Mouse (Mus musculus): Measurements from ENCODE around the gene Ksr2. TPM values are rescaled to one million over a fixed set of nuclear protein-coding genes. Genes with fewer than 3 reads are reported as not detected.

Gene Ksr2
- total and polyA plus RNA-seq, 3 experiments, result 0.36 to 1.3 (median 1.2) TPM

- TF ChIP-seq JUN (IDR thresholded peaks at IDR 0.05; ENCODE audit: insufficient read depth, low read depth, low read length) (peak; percentile 50), MEF2A (IDR thresholded peaks at IDR 0.05; ENCODE audit: borderline replicate concordance, low read depth, low read length) (peak; percentile 99), TBP (conservative IDR thresholded peaks at IDR 0.05; ENCODE audit: low read depth, low read length) (peak; percentile 82), CHD1 (IDR thresholded peaks at IDR 0.05; ENCODE audit: low read depth, low read length) (peak; percentile 69; the same call in 1 of the 2 replicates), MYC (IDR thresholded peaks at IDR 0.05; ENCODE audit: low read depth, low read length) (peak; percentile 75; the same call in 1 of the 2 replicates), POLR2AphosphoS2 (IDR thresholded peaks at IDR 0.05; ENCODE audit: low read depth, low read length) (peak; percentile 40; the same call in 1 of the 2 replicates), PAX5 (IDR thresholded peaks at IDR 0.05; ENCODE audit: low read length) (no peak), EP300 (IDR thresholded peaks at IDR 0.05; ENCODE audit: low read length) (peak; percentile 91), POLR2A (IDR thresholded peaks at IDR 0.05; ENCODE audit: low read depth, low read length) (peak; percentile 49), MAFK (IDR thresholded peaks at IDR 0.05; ENCODE audit: insufficient replicate concordance, low read length) (no peak; the same call in none of the 2 replicates), RAD21 (IDR thresholded peaks at IDR 0.05; ENCODE audit: low read depth, low read length) (no peak; the same call in none of the 2 replicates), MXI1 (IDR thresholded peaks at IDR 0.05; ENCODE audit: low read depth, low read length) (peak; percentile 76; the same call in 1 of the 2 replicates), RCOR1 (conservative IDR thresholded peaks at IDR 0.05; ENCODE audit: low read depth, low read length) (no peak; the same call in 1 of the 2 replicates), BHLHE40 (IDR thresholded peaks at IDR 0.05; ENCODE audit: low read depth, low read length) (peak; percentile 83), SIN3A (IDR thresholded peaks at IDR 0.05; ENCODE audit: low read length) (peak; percentile 83), IRF4 (IDR thresholded peaks at IDR 0.05; ENCODE audit: low read depth, low read length) (peak; percentile 80), HCFC1 (IDR thresholded peaks at IDR 0.05; ENCODE audit: low read depth, low read length) (peak; percentile 42; the same call in 1 of the 2 replicates), E2F4 (IDR thresholded peaks at IDR 0.05; ENCODE audit: insufficient replicate concordance, low read depth, low read length) (no peak), TCF12 (IDR thresholded peaks at IDR 0.05; ENCODE audit: low read depth, low read length) (peak; percentile 68; the same call in 1 of the 2 replicates), KAT2A (IDR thresholded peaks at IDR 0.05; ENCODE audit: insufficient replicate concordance, low read length) (0 out of 2 replicates have a peak, but pooled peaks have one; percentile 47)
Observed at GRCm38 (mm10) chr5:117481586-117481985, 67.8 kb downstream of the Ksr2 start (continued).

- no peaks in the 10 kb centered on the region for H3K27me3 ChIP-seq (replicated peaks)
- no peaks in the 10 kb centered on the region for H3K36me3 ChIP-seq (replicated peaks in 1 of 2; ENCODE audit: control insufficient read depth in 1 of 2, insufficient read depth in 1 of 2, low read length in 1 of 2)
- H3K9me3 ChIP-seq (replicated peaks; ENCODE audit: low read length), result no peaks in the 10 kb centered on the region
- H3K9ac ChIP-seq (ENCODE audit: insufficient read depth, low read depth), result peak overlapping the region; percentile 34; the same call in 1 of the 2 replicates
- peaks cover 35 to 88% of the 10 kb centered on the region in 2 experiments for H3K4me1 ChIP-seq (ENCODE audit: control insufficient read depth in 1 of 2, insufficient read depth in 2 of 2)
- no peak for DNase-seq (ENCODE audit: extremely low read depth)
- in situ Hi-C loops (cut with MboI; ENCODE audit: low pct_ligation_motif_present, low pct_unique_long_range_greater_than_20kb, low sequenced_read_pairs) (loop anchor here (10.0 kb wide), 1 partner anchor 97 kb away; the partner anchor contains the start of gene Rfc5), dilution Hi-C loops (cut with MboI; ENCODE audit: extremely low pct_ligation_motif_present, extremely low pct_unique_long_range_greater_than_20kb, low sequenced_read_pairs) (no loop called here)
- peak overlapping the region; percentile 45 for H3K4me2 ChIP-seq (ENCODE audit: insufficient read depth, low read depth, poor library complexity, severe bottlenecking)
- TF ChIP-seq RCOR1 (conservative IDR thresholded peaks at IDR 0.05; ENCODE audit: low read depth, low read length) (0 out of 2 replicates have a peak, but pooled peaks have one; percentile 10), ETS1 (conservative IDR thresholded peaks at IDR 0.05; ENCODE audit: low read depth, low read length) (no peak), RAD21 (IDR thresholded peaks at IDR 0.05; ENCODE audit: low read depth, low read length) (no peak), TCF12 (IDR thresholded peaks at IDR 0.05; ENCODE audit: low read depth, low read length) (no peak), HCFC1 (IDR thresholded peaks at IDR 0.05; ENCODE audit: low read depth, low read length) (no peak), UBTF (IDR thresholded peaks at IDR 0.05; ENCODE audit: low read depth, low read length) (no peak), TBP (conservative IDR thresholded peaks at IDR 0.05; ENCODE audit: low read depth, low read length) (no peak), NELFE (IDR thresholded peaks at IDR 0.05; ENCODE audit: low read depth, low read length) (peak; percentile 38), KAT2A (IDR thresholded peaks at IDR 0.05; ENCODE audit: insufficient replicate concordance, low read length) (0 out of 2 replicates have a peak, but pooled peaks have one; percentile 5), MYC (IDR thresholded peaks at IDR 0.05; ENCODE audit: low read depth, low read length) (peak; percentile 7; the same call in 1 of the 2 replicates), USF1 (IDR thresholded peaks at IDR 0.05; ENCODE audit: low read depth, low read length) (no peak), ZKSCAN1 (IDR thresholded peaks at IDR 0.05; ENCODE audit: borderline replicate concordance, low read depth, low read length) (no peak), CHD2 (IDR thresholded peaks at IDR 0.05; ENCODE audit: low read length) (peak; percentile 61), MXI1 (IDR thresholded peaks at IDR 0.05; ENCODE audit: low read depth, low read length) (0 out of 2 replicates have a peak, but pooled peaks have one; percentile 15), JUND (conservative IDR thresholded peaks at IDR 0.05; ENCODE audit: low read depth, low read length) (no peak), EP300 (IDR thresholded peaks at IDR 0.05; ENCODE audit: low read length) (no peak), ELF1 (IDR thresholded peaks at IDR 0.05; ENCODE audit: low read depth, low read length) (no peak), POLR2A (IDR thresholded peaks at IDR 0.05; ENCODE audit: low read depth, low read length) (no peak), IRF4 (IDR thresholded peaks at IDR 0.05; ENCODE audit: low read depth, low read length) (no peak), MAX (IDR thresholded peaks at IDR 0.05; ENCODE audit: low read length) (no peak), ZMIZ1 (IDR thresholded peaks at IDR 0.05; ENCODE audit: low read depth, low read length) (no peak)
- H3K27ac ChIP-seq (ENCODE audit: insufficient read depth, low read depth), result peak overlapping the region; percentile 98
- H3K4me3 ChIP-seq (replicated peaks in 1 of 3; ENCODE audit: low read depth in 2 of 3, low read length in 2 of 3, poor library complexity in 1 of 3), result peak overlapping the region in 1 of 3 experiments; percentile 32
- H3K79me2 ChIP-seq (replicated peaks; ENCODE audit: control insufficient read depth, extremely low read depth, insufficient read depth, poor library complexity, severe bottlenecking), result no peaks in the 10 kb centered on the region
Observed at GRCm38 (mm10) chr5:117482013-117482412, 68.2 kb downstream of the Ksr2 start.
